Mouse (Mus musculus) limb, embryonic 11.5 days (tissue): Measurements from ENCODE around the gene Xk. TPM values are rescaled to one million over a fixed set of nuclear protein-coding genes. Genes with fewer than 3 reads are reported as not detected.
"Not testable (repeated sequence)": the region's sequence is repeated elsewhere in the genome, so short reads cannot be mapped to it uniquely, and the experiment has no call there.

ENCODE experiments used
- ATAC-seq: fragments of 200-750 bp; cut with Nextera tagmentation; 2 replicates; pipeline ENCODE4 v1.8.0; 2017; ENCODE audit warnings: low read depth; ENCODE audit not compliant: insufficient number of reproducible peaks, low FRiP score, low TSS enrichment
- DNase-seq: peaks from one replicate; pipeline ENCODE4 v3.0.0-alpha.2; 2015; ENCODE audit warnings: low spot score
- H3K27ac ChIP-seq: fragments of 300-500 bp; sonication (generic); replicated peaks from 2 replicates; pipeline ENCODE4 v1.5.1; 2014; ENCODE audit warnings: low read depth, mild to moderate bottlenecking, low read length
- H3K27me3 ChIP-seq: fragments of 300-500 bp; sonication (generic); 2 replicates; pipeline ENCODE4 v1.6.1; 2014; ENCODE audit warnings: mild to moderate bottlenecking, low read length, mixed read lengths; ENCODE audit not compliant: control insufficient read depth, insufficient read depth
- H3K36me3 ChIP-seq: fragments of 300-500 bp; sonication (generic); 2 replicates; pipeline ENCODE4 v1.6.1; 2014; ENCODE audit warnings: mild to moderate bottlenecking, low read length, moderate library complexity, mixed read lengths; ENCODE audit not compliant: control insufficient read depth, insufficient read depth
- H3K4me1 ChIP-seq: fragments of 300-500 bp; sonication (generic); 2 replicates; pipeline ENCODE4 v1.6.1; 2014; ENCODE audit warnings: low read length, mixed read lengths; ENCODE audit not compliant: control insufficient read depth, insufficient read depth
- H3K4me2 ChIP-seq: fragments of 300-500 bp; sonication (generic); 2 replicates; pipeline ENCODE4 v1.6.1; 2014; ENCODE audit warnings: low read depth, mild to moderate bottlenecking, moderate library complexity; ENCODE audit not compliant: severe bottlenecking
- H3K4me3 ChIP-seq: fragments of 300-500 bp; sonication (generic); 2 replicates; pipeline ENCODE4 v1.5.1; 2014; ENCODE audit warnings: low read depth, low read length
- H3K9ac ChIP-seq: fragments of 300-500 bp; sonication (generic); 2 replicates; pipeline ENCODE4 v1.6.1; 2014; ENCODE audit warnings: mild to moderate bottlenecking, low read length
- H3K9me3 ChIP-seq: fragments of 300-500 bp; sonication (generic); 2 replicates; pipeline ENCODE4 v1.6.1; 2016; ENCODE audit warnings: low read length; ENCODE audit not compliant: control insufficient read depth
- WGBS: fragments of 180-500 bp; shearing (Covaris S2); extraction: QIAGEN DNeasy Blood & Tissue Kit; methylation state at CpG from one replicate; pipeline ENCODE4 v1.1.7; 2014; 5-methylcytosine and 5-hydroxymethylcytosine counted together
- polyA plus RNA-seq: library from polyadenylated mRNA; unstranded; fragments of >200 nt; fragmentation: Nextera tagmentation; extraction: Ambion mirVana; gene quantifications from 2 replicates; pipeline ENCODE4 v1.2.1, GENCODE M21; 2014

Xk gene
- polyA plus RNA-seq, 1 experiment from 2014 or later, result 1.8 TPM

- H3K27ac ChIP-seq, DNase-seq, H3K36me3 ChIP-seq, H3K9me3 ChIP-seq, H3K4me1 ChIP-seq, ATAC-seq, H3K4me3 ChIP-seq, H3K27me3 ChIP-seq, H3K4me2 ChIP-seq, H3K9ac ChIP-seq: not testable (repeated sequence)
- WGBS, result no CpG with 5 or more reads among the region's 2 CpGs
Observed at GRCm38 (mm10) chrX:9350327-9350726, 77.8 kb downstream of the Xk start, which contains the start of gene H2al1k. H2al1k (plus strand) TSS chrX:9350627.

Other genes starting within 250 kb of the Xk start
- not detected in 2 replicates for gene Fthl17e, start 239.3 kb upstream of the Xk start, polyA plus RNA-seq
- not detected in 2 replicates for gene Fthl17f, start 209.7 kb upstream of the Xk start, polyA plus RNA-seq
- gene 4930402K13Rik, start 168.2 kb upstream of the Xk start, polyA plus RNA-seq, result not detected in 2 replicates
- gene Lancl3, start 72.9 kb upstream of the Xk start, polyA plus RNA-seq, result 0.17 and 0.21 TPM in 2 replicates
- 0.17 TPM in 1 of 2 replicates, not detected in the other for gene Gm14862, start 15.9 kb upstream of the Xk start, polyA plus RNA-seq
- gene H2al1m, start 11.0 kb downstream of the Xk start, polyA plus RNA-seq, result not detected in 2 replicates
- not detected in 2 replicates for gene H2al1k, start 77.9 kb downstream of the Xk start, polyA plus RNA-seq
- 0.50 and 0.91 TPM in 2 replicates for gene Cybb, start 215.0 kb downstream of the Xk start, polyA plus RNA-seq